Mouse (Mus musculus) ES-E14 (cell line): ENCODE data around the gene Napa.

Experiments
- CHD2 ChIP-seq: IDR thresholded peaks from 2 replicates; pipeline ENCODE4 v1.6.1; 2014; ENCODE audit warnings: mild to moderate bottlenecking, low read depth, low read length, inconsistent platforms
- HCFC1 ChIP-seq: IDR thresholded peaks from 2 replicates; pipeline ENCODE4 v1.6.1; 2012; ENCODE audit warnings: low read length, inconsistent platforms, borderline replicate concordance; ENCODE audit not compliant: insufficient read depth
- MAFK ChIP-seq: IDR thresholded peaks from 2 replicates; pipeline ENCODE4 v1.6.1; 2014; ENCODE audit warnings: mild to moderate bottlenecking, low read depth, low read length, inconsistent platforms; ENCODE audit not compliant: insufficient read depth
- ZC3H11A ChIP-seq: IDR thresholded peaks from 2 replicates; pipeline ENCODE4 v1.6.1; 2012; ENCODE audit warnings: low read depth, mild to moderate bottlenecking, inconsistent platforms, low read length, borderline replicate concordance
- ZNF384 ChIP-seq: IDR thresholded peaks from 2 replicates; pipeline ENCODE4 v1.6.1; 2012; ENCODE audit warnings: low read depth, low read length, inconsistent platforms

DNA sequence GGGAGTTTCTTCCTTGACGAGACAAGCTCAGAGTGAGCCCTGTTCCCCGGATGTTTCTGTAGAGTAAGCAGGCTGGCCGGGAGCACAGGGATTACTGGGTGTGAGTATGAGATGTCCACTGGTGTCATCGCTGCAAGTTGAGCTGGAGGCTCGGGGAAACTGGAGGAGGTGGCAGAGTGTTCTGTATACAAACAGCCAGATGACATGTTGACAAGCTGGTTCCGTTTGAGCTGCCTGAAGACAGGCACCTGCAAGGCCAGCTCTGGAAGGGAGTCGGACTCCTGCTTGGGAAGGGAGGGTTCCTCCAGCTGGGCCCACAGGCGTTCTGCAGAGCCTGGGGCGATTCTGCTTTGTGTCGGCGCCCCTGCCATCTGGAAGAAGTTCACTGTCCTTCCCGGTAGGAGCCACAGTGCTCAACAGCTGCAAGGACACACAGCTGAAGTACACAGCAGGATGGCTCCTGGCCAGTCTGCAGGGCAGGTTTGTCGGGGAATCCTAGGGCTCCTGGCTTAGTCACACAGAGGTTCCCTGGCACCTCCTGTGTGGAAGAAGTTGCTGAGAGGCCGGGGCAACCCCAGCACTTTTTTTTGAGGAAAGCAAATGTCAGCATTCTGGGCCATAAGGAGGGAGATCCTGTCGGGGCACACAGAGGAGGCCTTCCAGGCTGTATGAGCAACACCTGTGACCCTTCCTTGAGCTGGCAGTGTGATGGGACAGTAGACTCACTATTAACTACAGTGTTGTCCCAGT is 3.6 kb downstream of the Napa start:
- no peak for TF ChIP-seq ZC3H11A
- TF ChIP-seq CHD2 = no peak
- no peak for TF ChIP-seq MAFK
- TF ChIP-seq ZNF384 = no peak
- no peak for TF ChIP-seq HCFC1
